Mouse (Mus musculus): ENCODE data around the gene Ogfod3. TPM values are rescaled to one million over a fixed set of nuclear protein-coding genes. Genes with fewer than 3 reads are reported as not detected.

Gene Ogfod3
- total and polyA plus RNA-seq, 3 experiments = 12.3 to 12.7 TPM; not detected in 1

GRCm38 (mm10) chr11:121138732-121139131, 65.8 kb downstream of the Ogfod3 start:
- H3K4me1 ChIP-seq (ENCODE audit: control insufficient read depth in 1 of 2, insufficient read depth in 2 of 2, low read length in 2 of 2) = peaks cover 0 to 3% of the 10 kb centered on the region in 2 experiments; a peak in 1 of 4 replicates
- H3K27me3 ChIP-seq (ENCODE audit: control insufficient read depth in 1 of 2, insufficient read depth in 2 of 2, low read length in 2 of 2) = peaks cover 5 to 24% of the 10 kb centered on the region in 2 experiments
- no peaks in the 10 kb centered on the region for H3K9me3 ChIP-seq (replicated peaks; ENCODE audit: insufficient read depth, low read length)
- no peak overlapping the region for H3K9ac ChIP-seq (ENCODE audit: control insufficient read depth, low read depth, low read length, poor library complexity, severe bottlenecking)
- DNase-seq (ENCODE audit: low read depth, low spot score) = no peak
- H3K27ac ChIP-seq (ENCODE audit: control insufficient read depth, low read depth, low read length) = no peak overlapping the region
- no peaks in the 10 kb centered on the region for H3K79me2 ChIP-seq (ENCODE audit: control insufficient read depth, insufficient read depth, low read length, poor library complexity)
- TF ChIP-seq CHD1 (IDR thresholded peaks at IDR 0.05; ENCODE audit: low read depth, low read length) = no peak
- 0 out of 2 replicates have a peak, but pooled peaks have one; percentile 7 for TF ChIP-seq SMC3 (IDR thresholded peaks at IDR 0.05; ENCODE audit: low read depth, low read length)
- no peak for TF ChIP-seq NELFE (IDR thresholded peaks at IDR 0.05; ENCODE audit: low read depth, low read length)
- TF ChIP-seq CTCF (IDR thresholded peaks at IDR 0.05 in 2 of 3, conservative IDR thresholded peaks at IDR 0.05 in 1 of 3; ENCODE audit: control insufficient read depth in 1 of 3, insufficient read depth in 1 of 3, low read depth in 2 of 3, low read length in 3 of 3, poor library complexity in 1 of 3, severe bottlenecking in 1 of 3) = peak in 2 of 3 experiments; percentile 17 to 21; a peak in 1 of 6 replicates
- no peaks in the 10 kb centered on the region for H3K36me3 ChIP-seq (ENCODE audit: control insufficient read depth in 1 of 2, insufficient read depth in 2 of 2, low read length in 2 of 2)
- no peak overlapping the region for H3K4me3 ChIP-seq (ENCODE audit: control insufficient read depth in 1 of 2, insufficient read depth in 1 of 2, low read depth in 2 of 2, low read length in 2 of 2)

GRCm38 (mm10) chr11:121137682-121138081, 66.8 kb downstream of the Ogfod3 start:
- H3K4me3 ChIP-seq (ENCODE audit: control insufficient read depth in 1 of 2, insufficient read depth in 1 of 2, low read depth in 2 of 2, low read length in 2 of 2) = no peak overlapping the region
- peaks cover 5 to 28% of the 10 kb centered on the region in 2 experiments for H3K27me3 ChIP-seq (ENCODE audit: control insufficient read depth in 1 of 2, insufficient read depth in 2 of 2, low read length in 2 of 2)
- no peaks in the 10 kb centered on the region for H3K9me3 ChIP-seq (replicated peaks; ENCODE audit: insufficient read depth, low read length)
- H3K9ac ChIP-seq (ENCODE audit: control insufficient read depth, low read depth, low read length, poor library complexity, severe bottlenecking) = no peak overlapping the region
- H3K36me3 ChIP-seq (ENCODE audit: control insufficient read depth in 1 of 2, insufficient read depth in 2 of 2, low read length in 2 of 2) = no peaks in the 10 kb centered on the region
- H3K27ac ChIP-seq (ENCODE audit: control insufficient read depth, low read depth, low read length) = no peak overlapping the region
- DNase-seq (ENCODE audit: low read depth, low spot score) = no peak
- peaks cover 0 to 3% of the 10 kb centered on the region in 2 experiments; a peak in 1 of 4 replicates for H3K4me1 ChIP-seq (ENCODE audit: control insufficient read depth in 1 of 2, insufficient read depth in 2 of 2, low read length in 2 of 2)
- no peak for TF ChIP-seq TBP (IDR thresholded peaks at IDR 0.05; ENCODE audit: low read depth, low read length)
- no peak for TF ChIP-seq RAD21 (IDR thresholded peaks at IDR 0.05; ENCODE audit: low read depth, low read length)
- no peak for TF ChIP-seq NELFE (IDR thresholded peaks at IDR 0.05; ENCODE audit: low read depth, low read length)
- TF ChIP-seq TCF12 (IDR thresholded peaks at IDR 0.05; ENCODE audit: low read depth, low read length) = no peak
- no peak for TF ChIP-seq CHD2 (IDR thresholded peaks at IDR 0.05; ENCODE audit: low read length)
- no peak for TF ChIP-seq USF2 (IDR thresholded peaks at IDR 0.05; ENCODE audit: borderline replicate concordance in 1 of 2, insufficient read depth in 1 of 2, low read depth in 1 of 2, low read length in 2 of 2)
- no peak for TF ChIP-seq MEF2A (IDR thresholded peaks at IDR 0.05; ENCODE audit: extremely low read depth, insufficient replicate concordance, low read depth, low read length, poor library complexity, severe bottlenecking)
- no peak for TF ChIP-seq MXI1 (IDR thresholded peaks at IDR 0.05; ENCODE audit: low read depth, low read length)
- TF ChIP-seq ZNF384 (IDR thresholded peaks at IDR 0.05; ENCODE audit: low read depth, low read length) = no peak
- no peak for TF ChIP-seq POLR2A (IDR thresholded peaks at IDR 0.05; ENCODE audit: control insufficient read depth in 1 of 2, insufficient read depth in 1 of 2, low read depth in 1 of 2, low read length in 2 of 2, poor library complexity in 1 of 2)
- no peak for TF ChIP-seq MAZ (IDR thresholded peaks at IDR 0.05; ENCODE audit: low read depth, low read length)
- no peak for TF ChIP-seq CHD1 (IDR thresholded peaks at IDR 0.05; ENCODE audit: low read depth, low read length)
- TF ChIP-seq MAX (IDR thresholded peaks at IDR 0.05; ENCODE audit: low read length) = no peak
- TF ChIP-seq RCOR1 (IDR thresholded peaks at IDR 0.05; ENCODE audit: low read depth, low read length) = no peak
- TF ChIP-seq SMC3 (IDR thresholded peaks at IDR 0.05; ENCODE audit: low read depth, low read length) = no peak
- H3K79me2 ChIP-seq (ENCODE audit: control insufficient read depth, insufficient read depth, low read length, poor library complexity) = no peaks in the 10 kb centered on the region
